Mouse (Mus musculus): ENCODE measurements at regions not wholly inside any gene's neighbourhood (a gene's known extent, or its start where the extent isn't known, plus 50 kb on each side); places are given as distances from the start of the nearest gene placed in this dataset.

- no peak for DNase-seq (ENCODE audit: low read depth, low spot score)
Measured at GRCm38 (mm10) chr7:119384670-119385241, 74.3 kb downstream of the Gp2 start.

GRCm38 (mm10) chr7:119379935-119380334, 79.2 kb downstream of the Gp2 start:
- DNase-seq (ENCODE audit: low read depth, low spot score) = no peak

GRCm38 (mm10) chr7:119364268-119364596, 94.9 kb downstream of the Gp2 start:
- DNase-seq (ENCODE audit: low read depth, low spot score) = no peak

GRCm38 (mm10) chr7:119363552-119364267, 95.4 kb downstream of the Gp2 start:
- no peak for DNase-seq (ENCODE audit: low read depth, low spot score)

- DNase-seq (ENCODE audit: low read depth, low spot score) = no peak
Measured at GRCm38 (mm10) chr7:119357338-119357737, 101.7 kb downstream of the Gp2 start.

- DNase-seq (ENCODE audit: low read depth, low spot score) = peak; percentile 52
Measured at GRCm38 (mm10) chr7:119356251-119356650, 102.8 kb downstream of the Gp2 start.

GRCm38 (mm10) chr7:119352571-119352970, 106.5 kb downstream of the Gp2 start:
- no peak for DNase-seq (ENCODE audit: low read depth, low spot score)

GRCm38 (mm10) chr7:119350641-119351040, 108.4 kb downstream of the Gp2 start:
- DNase-seq (ENCODE audit: low read depth, low spot score) = no peak

GRCm38 (mm10) chr7:119343380-119343779, 115.7 kb downstream of the Gp2 start:
- no peak for DNase-seq (ENCODE audit: low read depth, low spot score)

GRCm38 (mm10) chr7:119333102-119333501, 126.0 kb downstream of the Gp2 start:
- no peak for DNase-seq (ENCODE audit: low read depth, low spot score)

- no peak for DNase-seq (ENCODE audit: low read depth, low spot score)
Measured at GRCm38 (mm10) chr7:119330460-119331109, 128.5 kb downstream of the Gp2 start.

- DNase-seq (ENCODE audit: low read depth, low spot score) = no peak
Measured at GRCm38 (mm10) chr7:119296307-119296706, 111.9 kb upstream of the Gpr139 start.

GRCm38 (mm10) chr7:119291442-119291841, 107.0 kb upstream of the Gpr139 start:
- DNase-seq (ENCODE audit: low read depth, low spot score) = no peak

GRCm38 (mm10) chr7:119285290-119285689, 100.9 kb upstream of the Gpr139 start:
- no peak for DNase-seq (ENCODE audit: low read depth, low spot score)

GRCm38 (mm10) chr7:119279896-119280661, 95.7 kb upstream of the Gpr139 start:
- no peak for DNase-seq (ENCODE audit: low read depth, low spot score)

GRCm38 (mm10) chr7:119272621-119273020, 88.2 kb upstream of the Gpr139 start:
- DNase-seq (ENCODE audit: low read depth, low spot score) = no peak

- no peak for DNase-seq (ENCODE audit: low read depth, low spot score)
Measured at GRCm38 (mm10) chr7:119271427-119271826, 87.0 kb upstream of the Gpr139 start.

GRCm38 (mm10) chr7:119270826-119271420, 86.5 kb upstream of the Gpr139 start:
- DNase-seq (ENCODE audit: low read depth, low spot score) = no peak

- no peak for DNase-seq (ENCODE audit: low read depth, low spot score)
Measured at GRCm38 (mm10) chr7:119258222-119258621, 73.8 kb upstream of the Gpr139 start.

- DNase-seq (ENCODE audit: low read depth, low spot score) = no peak
Measured at GRCm38 (mm10) chr7:119256916-119257315, 72.5 kb upstream of the Gpr139 start.

- DNase-seq (ENCODE audit: low read depth, low spot score) = no peak
Measured at GRCm38 (mm10) chr7:119252742-119253141, 68.3 kb upstream of the Gpr139 start.

- no peak for DNase-seq (ENCODE audit: low read depth, low spot score)
Measured at GRCm38 (mm10) chr7:119251679-119252078, 67.3 kb upstream of the Gpr139 start.
